Mouse (Mus musculus) heart, postnatal 0 days (tissue): ENCODE data around the gene Mapkapk2.

Experiments
- CTCF ChIP-seq: IDR thresholded peaks from 2 replicates; pipeline ENCODE4 v1.5.1; 2016; ENCODE audit warnings: antibody characterized with exemption, control low read depth, low read depth
- EP300 ChIP-seq: IDR thresholded peaks from 2 replicates; pipeline ENCODE4 v1.6.1; 2016; ENCODE audit warnings: antibody characterized with exemption, low read depth

DNA sequence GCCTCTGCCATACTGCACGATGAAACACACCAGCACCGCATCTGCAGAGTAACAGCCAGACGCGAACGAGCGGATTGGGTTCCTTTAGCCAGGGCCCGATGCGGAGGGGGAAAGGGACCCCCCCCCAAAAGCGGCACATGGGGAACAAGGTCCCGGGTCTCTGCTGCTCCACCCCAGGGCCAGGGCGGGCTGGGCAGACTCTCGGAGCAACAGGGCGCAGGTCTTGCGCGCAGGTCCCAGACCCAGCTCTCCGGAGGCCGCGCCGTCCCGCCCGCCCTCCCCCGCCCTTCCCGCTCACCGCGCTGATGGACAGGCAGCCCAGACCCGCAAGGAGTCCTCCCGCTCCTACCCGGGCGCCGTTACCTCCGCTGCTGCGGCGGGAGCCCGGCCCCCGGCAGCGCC is 40.1 kb upstream of the Mapkapk2 start:
- TF ChIP-seq CTCF: no peak
- no peak for TF ChIP-seq EP300
